Mouse (Mus musculus) ovary, postnatal 36 days (tissue): Measurements from ENCODE around the gene Lats1.
"Not testable (repeated sequence)": the region's sequence is repeated elsewhere in the genome, so short reads cannot be mapped to it uniquely, and the experiment has no call there.

ENCODE experiments used
- DNase-seq: peaks from one replicate; pipeline ENCODE4 v3.0.0; 2022; ENCODE audit warnings: low spot score, mixed read lengths

The Lats1 gene

DNA sequence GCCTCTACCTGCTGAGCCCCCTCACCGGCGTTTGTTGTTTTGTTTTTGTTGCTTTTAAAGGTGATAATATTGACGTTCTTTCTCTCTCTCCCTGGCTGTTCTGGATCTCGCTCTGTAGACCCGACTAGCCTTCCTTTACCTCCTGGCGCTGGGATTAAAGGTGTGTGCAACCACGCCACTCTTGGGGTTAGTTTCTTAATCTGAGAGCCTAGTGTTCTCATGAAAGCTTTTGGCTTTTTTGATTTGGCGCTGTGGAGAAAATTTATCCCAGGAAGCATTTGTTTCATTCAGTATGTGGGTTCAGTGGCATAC is 45.4 kb downstream of the Lats1 start:
- DNase-seq, result no peak

DNA sequence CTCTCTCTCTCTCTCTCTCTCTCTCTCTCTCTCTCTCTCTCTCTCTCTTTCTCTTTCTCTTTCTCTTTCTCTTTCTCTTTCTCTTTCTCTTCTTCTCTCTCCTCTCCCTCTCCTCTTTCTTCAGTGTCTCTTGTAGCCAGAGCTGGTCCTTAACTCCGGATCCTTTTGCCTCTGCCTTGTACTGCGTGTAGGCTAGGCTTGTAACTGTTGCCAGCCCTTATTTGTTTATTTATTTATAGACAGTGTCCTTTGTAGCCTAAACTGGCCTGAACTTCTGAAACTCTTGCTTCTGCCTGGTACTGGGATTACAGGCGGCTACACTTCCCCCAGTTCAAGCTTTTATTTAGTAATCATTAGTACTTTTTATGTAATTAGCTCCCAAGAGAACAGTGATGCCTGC is 46.0 kb downstream of the Lats1 start:
- no peak for DNase-seq

DNA sequence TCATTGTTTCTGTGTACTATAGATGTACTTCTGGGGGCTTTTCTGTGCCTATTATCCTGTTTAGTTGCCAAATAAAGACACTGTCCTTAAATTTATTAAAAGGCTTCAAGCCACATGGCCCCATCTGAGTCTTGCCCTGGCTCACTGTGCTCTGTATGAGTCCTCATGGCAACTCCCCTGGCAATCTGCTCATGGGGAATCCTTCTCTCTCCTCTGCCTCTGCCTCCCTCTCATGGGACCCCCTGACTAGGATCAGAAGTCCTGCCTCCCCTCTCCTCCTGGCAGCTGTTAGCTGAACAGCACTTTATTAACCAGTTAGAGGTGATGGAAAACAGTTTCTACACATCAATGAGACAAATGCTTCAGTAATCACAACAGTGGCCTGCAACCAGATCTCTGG is 50.6 kb downstream of the Lats1 start:
- DNase-seq, result no peak

DNA sequence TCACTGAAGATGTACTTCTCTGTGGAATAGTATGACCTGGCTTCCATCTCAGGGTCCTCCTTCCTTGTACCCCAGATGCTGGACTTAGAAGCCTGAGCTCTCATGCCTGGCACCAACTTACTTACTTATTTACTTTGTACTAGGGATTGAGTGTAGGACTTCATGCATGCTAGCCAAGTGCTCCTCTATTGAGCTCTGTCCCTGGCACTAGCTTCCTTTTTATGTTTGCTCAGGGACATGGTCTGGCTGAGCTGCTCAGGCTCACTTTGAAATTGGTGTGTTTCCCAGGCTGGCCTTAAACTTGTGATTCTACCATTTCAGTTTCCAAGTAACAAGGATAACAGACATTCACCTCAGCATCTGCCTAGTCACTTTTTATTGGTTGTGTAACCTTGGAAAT is 56.1 kb downstream of the Lats1 start:
- no peak for DNase-seq

DNA sequence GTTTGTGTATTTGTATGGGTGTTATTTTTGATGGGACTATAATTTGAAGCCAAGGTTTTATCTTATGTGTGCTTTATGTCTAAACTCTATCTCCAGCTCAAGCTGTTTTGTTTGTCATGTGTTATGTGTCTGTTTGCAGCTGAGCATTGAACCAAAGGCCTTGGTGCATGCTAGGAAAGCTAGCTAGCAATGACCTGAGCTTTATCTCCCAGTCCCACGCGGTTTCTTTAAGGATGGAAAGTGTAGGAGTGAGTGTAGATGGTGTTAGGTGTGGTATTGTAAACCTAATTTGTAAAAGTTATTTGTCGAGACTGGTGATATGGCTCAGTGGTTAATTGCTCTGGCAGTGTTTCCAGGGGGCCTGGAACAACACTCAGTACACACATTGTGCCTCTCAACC is 56.9 kb downstream of the Lats1 start:
- no peak for DNase-seq

DNA sequence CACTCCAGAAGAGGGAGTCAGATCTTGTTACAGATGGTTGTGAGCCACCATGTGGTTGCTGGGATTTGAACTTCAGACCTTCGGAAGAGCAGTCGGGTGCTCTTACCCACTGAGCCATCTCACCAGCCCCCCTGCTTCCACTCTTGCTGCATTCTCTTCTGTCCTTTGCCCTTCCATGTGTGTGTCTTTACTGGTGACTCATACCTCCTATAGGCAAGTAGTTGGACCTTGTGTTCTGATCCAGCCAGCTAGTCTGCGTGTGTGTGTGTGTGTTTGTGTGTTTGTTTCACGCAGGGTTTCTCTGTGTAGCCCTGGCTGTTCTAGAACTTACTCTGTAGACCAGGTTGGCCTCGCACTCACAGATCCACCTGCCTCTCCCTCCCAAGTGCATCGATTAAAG is 64.5 kb downstream of the Lats1 start:
- not testable (repeated sequence) for DNase-seq

DNA sequence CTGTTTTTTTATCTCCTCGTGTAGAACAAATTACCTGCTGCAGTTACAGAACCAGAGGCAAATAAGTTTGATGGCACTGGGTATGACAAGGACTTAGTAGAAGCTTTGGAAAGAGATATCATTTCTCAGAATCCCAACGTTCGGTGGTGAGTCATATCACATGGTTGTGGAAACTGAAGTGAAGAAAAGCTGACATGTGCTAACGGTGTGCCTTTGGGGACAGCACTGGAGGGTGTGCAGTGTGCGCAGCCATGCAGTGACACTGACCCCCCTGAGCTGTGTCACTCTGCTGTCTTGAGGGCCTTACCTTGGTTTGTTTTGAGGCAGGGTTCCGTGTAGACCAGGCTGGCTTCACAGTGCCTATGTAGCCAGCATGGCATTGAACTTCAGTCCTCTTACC is 67.7 kb downstream of the Lats1 start:
- no peak for DNase-seq

DNA sequence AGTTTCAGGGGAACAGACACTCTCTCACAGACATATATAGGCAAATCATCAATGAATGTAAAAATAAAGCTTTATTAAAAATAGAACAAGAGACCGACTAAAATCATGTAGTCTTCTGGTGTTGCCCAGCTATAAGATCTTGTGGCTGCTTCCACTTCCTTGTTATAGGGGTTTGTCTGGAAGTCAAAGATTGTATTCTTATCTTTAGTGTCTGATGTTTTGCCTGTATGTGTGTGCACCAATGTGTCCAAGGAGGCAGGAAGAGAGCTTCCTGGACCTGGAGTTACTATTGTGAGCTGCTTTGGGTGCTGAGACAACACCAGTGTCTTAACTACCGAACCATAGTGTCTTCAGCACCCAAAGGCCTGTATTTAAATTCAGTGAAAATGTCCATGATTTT is 76.5 kb downstream of the Lats1 start:
- no peak for DNase-seq
